Comparison of ENCODE assay signal across 25 mouse cellular contexts in the genomic region with DNA sequence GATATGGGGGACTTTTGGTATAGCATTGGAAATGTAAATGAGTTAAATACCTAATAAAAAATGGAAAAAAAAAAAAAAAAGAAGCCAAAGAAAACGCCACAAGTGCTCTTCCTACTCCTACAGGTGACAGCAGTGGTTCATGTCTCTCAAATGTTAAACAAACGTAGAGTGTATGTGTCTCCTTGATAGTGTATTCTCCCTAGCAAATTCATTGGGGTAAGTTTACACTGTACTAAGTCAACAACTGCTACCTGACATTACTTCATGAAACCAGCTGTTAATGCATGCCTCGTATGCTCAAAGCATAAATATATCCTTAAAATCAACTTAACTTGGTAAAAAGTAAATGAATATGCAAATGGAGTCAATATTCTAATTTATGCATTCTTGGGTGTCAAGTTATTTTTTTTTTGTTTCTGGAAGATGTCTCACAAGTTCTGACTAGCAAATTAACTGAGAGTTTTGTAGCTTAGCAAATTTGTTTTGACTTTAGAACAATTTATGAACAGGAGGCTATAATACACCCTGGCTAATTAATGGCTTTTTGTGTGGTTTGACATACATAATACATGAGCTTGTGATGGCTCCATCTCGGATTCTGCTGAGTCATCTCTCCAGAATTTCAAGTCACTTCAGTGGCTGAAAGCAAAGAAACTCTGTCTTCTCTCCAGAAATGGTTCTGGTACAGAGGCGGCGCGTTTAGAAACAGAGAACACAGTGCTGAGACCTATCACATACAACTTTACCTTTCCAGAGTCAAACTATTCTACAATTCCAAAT. TPM values are rescaled to one million over a fixed set of nuclear protein-coding genes. Genes with fewer than 3 reads are reported as not detected.
DNase-seq lines count a peak whose midpoint lies in the region; ATAC-seq and TF ChIP-seq lines count a peak whose summit lies in the region.
"Had no signal": no experiment of that assay in that cellular context is flagged by ENCODE, and none has a peak within 500 bp of the region (broad histone marks: within the 10 kb centered on the region; RNA-seq: fewer than 3 reads in every experiment).

No protein-coding gene starts in this region.

- intact Hi-C loops in gastrocnemius, adult 2 months (cut with DNase I): no loop called here

- H3K9me3 ChIP-seq in forebrain, embryonic 14.5 days (replicated peaks; ENCODE audit: control insufficient read depth, low read length): no peaks in the 10 kb centered on the region
- no peaks in the 10 kb centered on the region for H3K9me3 ChIP-seq in forebrain, embryonic 11.5 days (ENCODE audit: control insufficient read depth, low read length)
- no peaks in the 10 kb centered on the region for H3K9me3 ChIP-seq in forebrain, postnatal 0 days (ENCODE audit: low read length)
- no peaks in the 10 kb centered on the region for H3K9me3 ChIP-seq in forebrain, embryonic 15.5 days
- no peaks in the 10 kb centered on the region for H3K9me3 ChIP-seq in ES-E14 (ENCODE audit: control insufficient read depth, insufficient read depth, low read depth, low read length)
- H3K9me3 ChIP-seq: embryonic facial prominence, embryonic 10.5 days; embryonic facial prominence, embryonic 12.5 days; forebrain, embryonic 13.5 days had no signal

- H3K36me3 ChIP-seq in forebrain, embryonic 14.5 days (ENCODE audit: control insufficient read depth, insufficient read depth, low read length): no peaks in the 10 kb centered on the region
- H3K36me3 ChIP-seq in forebrain, embryonic 11.5 days (ENCODE audit: control insufficient read depth, insufficient read depth, low read length): no peaks in the 10 kb centered on the region
- H3K36me3 ChIP-seq in forebrain, postnatal 0 days (ENCODE audit: insufficient read depth): no peaks in the 10 kb centered on the region
- no peaks in the 10 kb centered on the region for H3K36me3 ChIP-seq in forebrain, embryonic 15.5 days
- no peaks in the 10 kb centered on the region for H3K36me3 ChIP-seq in ES-E14 (ENCODE audit: control insufficient read depth, insufficient read depth, low read length, poor library complexity, severe bottlenecking)
- H3K36me3 ChIP-seq: embryonic facial prominence, embryonic 10.5 days; embryonic facial prominence, embryonic 12.5 days had no signal

- H3K4me3 ChIP-seq in forebrain, embryonic 14.5 days (ENCODE audit: low read depth, low read length): no peak overlapping the region
- no peak overlapping the region for H3K4me3 ChIP-seq in forebrain, embryonic 11.5 days (ENCODE audit: low read depth, low read length)
- no peak overlapping the region for H3K4me3 ChIP-seq in forebrain, postnatal 0 days (ENCODE audit: low read depth, low read length)
- H3K4me3 ChIP-seq in forebrain, embryonic 15.5 days: no peak overlapping the region
- H3K4me3 ChIP-seq in ES-E14 (ENCODE audit: insufficient read depth in 1 of 2, low read depth in 1 of 2, low read length in 2 of 2, poor library complexity in 1 of 2, severe bottlenecking in 1 of 2): no peak overlapping the region
- no peak overlapping the region for H3K4me3 ChIP-seq in gastrocnemius, adult 2 months
- H3K4me3 ChIP-seq: embryonic facial prominence, embryonic 10.5 days; embryonic facial prominence, embryonic 12.5 days; forebrain, embryonic 13.5 days had no signal

- H3K4me2 ChIP-seq in forebrain, embryonic 14.5 days (ENCODE audit: low read length): no peak overlapping the region
- no peak overlapping the region for H3K4me2 ChIP-seq in forebrain, embryonic 11.5 days (ENCODE audit: low read depth, low read length, severe bottlenecking)
- H3K4me2 ChIP-seq in forebrain, postnatal 0 days (ENCODE audit: low read depth): no peak overlapping the region
- no peak overlapping the region for H3K4me2 ChIP-seq in forebrain, embryonic 15.5 days (replicated peaks)
- H3K4me2 ChIP-seq: embryonic facial prominence, embryonic 12.5 days; forebrain, embryonic 13.5 days had no signal

- WGBS in forebrain, embryonic 14.5 days: 74% methylated on average over 7 of the region's 7 CpGs
- WGBS in forebrain, embryonic 11.5 days: 86% methylated on average over 7 of the region's 7 CpGs
- 66% methylated on average over 7 of the region's 7 CpGs for WGBS in forebrain, postnatal 0 days
- 73% methylated on average over 7 of the region's 7 CpGs for WGBS in forebrain, embryonic 15.5 days

- no peak overlapping the region for H3K27ac ChIP-seq in forebrain, embryonic 14.5 days (ENCODE audit: low read depth, low read length)
- H3K27ac ChIP-seq in forebrain, embryonic 11.5 days (ENCODE audit: low read depth, low read length): no peak overlapping the region
- H3K27ac ChIP-seq in forebrain, postnatal 0 days (ENCODE audit: low read depth, low read length): no peak overlapping the region
- no peak overlapping the region for H3K27ac ChIP-seq in forebrain, embryonic 15.5 days (replicated peaks)
- H3K27ac ChIP-seq in ES-E14 (ENCODE audit: insufficient read depth, low read depth, low read length, poor library complexity, severe bottlenecking): no peak overlapping the region
- no peak overlapping the region for H3K27ac ChIP-seq in gastrocnemius, adult 2 months
- H3K27ac ChIP-seq: embryonic facial prominence, embryonic 10.5 days; embryonic facial prominence, embryonic 12.5 days; forebrain, embryonic 13.5 days had no signal

- H3K27me3 ChIP-seq in forebrain, embryonic 14.5 days (replicated peaks; ENCODE audit: control insufficient read depth, insufficient read depth, low read length): no peaks in the 10 kb centered on the region
- no peaks in the 10 kb centered on the region for H3K27me3 ChIP-seq in forebrain, embryonic 11.5 days (ENCODE audit: control insufficient read depth, insufficient read depth, low read length)
- no peaks in the 10 kb centered on the region for H3K27me3 ChIP-seq in forebrain, postnatal 0 days (ENCODE audit: insufficient read depth, low read length)
- no peaks in the 10 kb centered on the region for H3K27me3 ChIP-seq in forebrain, embryonic 15.5 days
- H3K27me3 ChIP-seq: CH12.LX; embryonic facial prominence, embryonic 12.5 days; forebrain, embryonic 13.5 days; Patski had no signal

- ATAC-seq in forebrain, embryonic 14.5 days: no peak
- ATAC-seq in forebrain, embryonic 11.5 days (replicated peaks; ENCODE audit: low FRiP score): no peak
- peak; percentile 62 for ATAC-seq in forebrain, postnatal 0 days
- no peak for ATAC-seq in forebrain, embryonic 15.5 days (replicated peaks)
- ATAC-seq: activated CD4-positive, CD25-positive, alpha-beta regulatory T cell, adult 4 months; CD4-positive, CD25-positive, alpha-beta regulatory T cell, adult 4 months; forebrain, embryonic 13.5 days; Patski had no signal

- DNase-seq in forebrain, embryonic 14.5 days (ENCODE audit: low spot score): peak; percentile 43
- DNase-seq in forebrain, embryonic 11.5 days (ENCODE audit: low spot score): no peak
- peak; percentile 24 for DNase-seq in forebrain, postnatal 0 days
- no peak for DNase-seq in ES-E14 (ENCODE audit: low read depth, low spot score)
- peak; percentile 67 for DNase-seq in brain, adult 2 months (ENCODE audit: low read depth, low spot score)
- no peak for DNase-seq in gastrocnemius, adult 2 months
- DNase-seq in layer of hippocampus, postnatal 25 days (ENCODE audit: extremely low spot score in 1 of 2, low spot score in 1 of 2): no peak
- DNase-seq: adrenal gland, adult 8-10 months; adrenal gland, postnatal 14 days; adrenal gland, postnatal 36 days; B cell, adult 2 months; cerebellum, adult 11-12 months; cerebellum, adult 2 months; cerebellum, adult 9-10 months; cerebellum, postnatal 10 days; cerebellum, postnatal 25 days had no signal

- H3K4me1 ChIP-seq in forebrain, embryonic 14.5 days (ENCODE audit: control insufficient read depth, insufficient read depth, low read length): no peaks in the 10 kb centered on the region
- no peaks in the 10 kb centered on the region; the same call in 1 of the 2 replicates for H3K4me1 ChIP-seq in forebrain, embryonic 11.5 days (replicated peaks; ENCODE audit: control insufficient read depth, insufficient read depth, low read length)
- no peaks in the 10 kb centered on the region for H3K4me1 ChIP-seq in forebrain, postnatal 0 days (ENCODE audit: insufficient read depth)
- H3K4me1 ChIP-seq in forebrain, embryonic 15.5 days: no peaks in the 10 kb centered on the region
- H3K4me1 ChIP-seq in ES-E14 (ENCODE audit: control insufficient read depth in 2 of 2, insufficient read depth in 2 of 2, low read length in 2 of 2, poor library complexity in 1 of 2): no peaks in the 10 kb centered on the region
- H3K4me1 ChIP-seq: embryonic facial prominence, embryonic 10.5 days; embryonic facial prominence, embryonic 12.5 days; forebrain, embryonic 13.5 days had no signal

- in situ Hi-C loops in ES-E14 (cut with MboI; ENCODE audit: low sequenced_read_pairs in 2 of 2, unreplicated experiment in 2 of 2): no loop called here

- no peak for TF ChIP-seq CTCF in forebrain, postnatal 0 days (IDR thresholded peaks at IDR 0.05; ENCODE audit: low read depth)
- TF ChIP-seq CTCF in gastrocnemius, adult 2 months (IDR thresholded peaks at IDR 0.05): no peak

- H3K9ac ChIP-seq in forebrain, embryonic 14.5 days (ENCODE audit: low read length): no peak overlapping the region
- H3K9ac ChIP-seq in forebrain, embryonic 11.5 days (ENCODE audit: low read length): no peak overlapping the region
- H3K9ac ChIP-seq in forebrain, postnatal 0 days: no peak overlapping the region
- H3K9ac ChIP-seq in forebrain, embryonic 15.5 days (replicated peaks): no peak overlapping the region
- H3K9ac ChIP-seq in ES-E14 (ENCODE audit: insufficient read depth, low read depth, low read length, poor library complexity, severe bottlenecking): no peak overlapping the region
- H3K9ac ChIP-seq: embryonic facial prominence, embryonic 12.5 days; forebrain, embryonic 13.5 days had no signal

TF ChIP-seq in ES-E14, 5 proteins besides CTCF, POLR2A, EP300 and RAD21:
- TF ChIP-seq MAFK (IDR thresholded peaks at IDR 0.05; ENCODE audit: insufficient read depth, low read depth, low read length): 0 out of 2 replicates have a peak, but pooled peaks have one; percentile 57
- no peak for TF ChIP-seq HCFC1 (IDR thresholded peaks at IDR 0.05; ENCODE audit: borderline replicate concordance, insufficient read depth, low read length)

RNA-seq across cellular contexts. Expression of a gene that starts 31.1 kb away (rescaled TPM):
- 1.1 and 1.5 TPM in 2 replicates for polyA plus RNA-seq in forebrain, embryonic 14.5 days (2014; fragmentation: Nextera tagmentation; extraction: Ambion mirVana)
- polyA plus RNA-seq in forebrain, embryonic 11.5 days (2014; fragmentation: Nextera tagmentation; extraction: Ambion mirVana): 0.49 and 0.77 TPM in 2 replicates
- 10.3 and 10.7 TPM in 2 replicates for total RNA-seq in forebrain, postnatal 0 days (2014; rRNA removed)
- polyA plus RNA-seq in forebrain, postnatal 0 days (2015; fragmentation: Nextera tagmentation; extraction: Ambion mirVana): 1.5 and 2.6 TPM in 2 replicates
- 1.6 TPM in 2 replicates for polyA plus RNA-seq in forebrain, embryonic 15.5 days (2015; fragmentation: Nextera tagmentation; extraction: Ambion mirVana)
- total RNA-seq in ES-E14 (2012; rRNA removed): 0.27 and 0.32 TPM in 2 replicates
- total RNA-seq in gastrocnemius, adult 2 months (2021): not detected
- 10 to 100 TPM; 10.9 to 12.7 TPM for total RNA-seq in layer of hippocampus, postnatal 25 days (2021)
- total RNA-seq: CH12.LX; gastrocnemius, adult 18-20 months had no signal
- polyA plus RNA-seq: activated CD4-positive, CD25-positive, alpha-beta regulatory T cell, adult 4 months; CD4-positive, CD25-positive, alpha-beta regulatory T cell, adult 4 months had no signal

Comparison
In these comparisons a context has a peak if more than half of its experiments do, and no peak if none do; other contexts are left out.
1. DNase-seq: peak in forebrain, embryonic 14.5 days (single experiment), forebrain, postnatal 0 days (single experiment) and brain, adult 2 months (single experiment); none in forebrain, embryonic 11.5 days (single experiment), ES-E14 (single experiment), gastrocnemius, adult 2 months (single experiment) and layer of hippocampus, postnatal 25 days (0 of 2).